Mouse (Mus musculus): ENCODE measurements around the gene Thumpd3. TPM values are rescaled to one million over a fixed set of nuclear protein-coding genes. Genes with fewer than 3 reads are reported as not detected.
A peak's percentile ranks its signal among the peaks of the same experiment; 100 is the strongest.

The Thumpd3 gene
- 10 to 100 TPM; 13.5 to 21.3 (median 16.4) TPM for total RNA-seq (2022)

- DNase-seq (ENCODE audit: low spot score in 2 of 2): peak; percentile 90 to 92
These were observed at the start of gene Thumpd3 for GRCm38 (mm10) chr6:113046041-113046975. TSS of gene Thumpd3 (plus strand) at chr6:113046225.

- no peak for DNase-seq (ENCODE audit: low spot score in 2 of 2)
These were observed 46.8 kb upstream of the Thumpd3 start for GRCm38 (mm10) chr6:112999199-112999598.

GRCm38 (mm10) chr6:113000666-113001287 lies 45.2 kb upstream of the Thumpd3 start:
- DNase-seq (ENCODE audit: low spot score in 2 of 2): peak; percentile 69 to 71

- DNase-seq (ENCODE audit: low spot score in 2 of 2): no peak
These were observed 44.3 kb upstream of the Thumpd3 start for GRCm38 (mm10) chr6:113001719-113002118.

GRCm38 (mm10) chr6:113003313-113004111 lies 42.5 kb upstream of the Thumpd3 start:
- DNase-seq (ENCODE audit: low spot score in 2 of 2): no peak

GRCm38 (mm10) chr6:113006833-113007232 lies 39.2 kb upstream of the Thumpd3 start:
- no peak for DNase-seq (ENCODE audit: low spot score in 2 of 2)

- no peak for DNase-seq (ENCODE audit: low spot score in 2 of 2)
These were observed 34.1 kb upstream of the Thumpd3 start for GRCm38 (mm10) chr6:113011886-113012285.

GRCm38 (mm10) chr6:113012495-113012941 lies 33.5 kb upstream of the Thumpd3 start:
- peak; percentile 60 to 66 for DNase-seq (ENCODE audit: low spot score in 2 of 2)

GRCm38 (mm10) chr6:113013550-113013949 lies 32.5 kb upstream of the Thumpd3 start:
- DNase-seq (ENCODE audit: low spot score in 2 of 2): no peak

- DNase-seq (ENCODE audit: low spot score in 2 of 2): no peak
These were observed 28.5 kb upstream of the Thumpd3 start for GRCm38 (mm10) chr6:113017500-113018047.

GRCm38 (mm10) chr6:113018139-113018538 lies 27.9 kb upstream of the Thumpd3 start:
- DNase-seq (ENCODE audit: low spot score in 2 of 2): no peak

- no peak for DNase-seq (ENCODE audit: low spot score in 2 of 2)
These were observed 21.2 kb upstream of the Thumpd3 start for GRCm38 (mm10) chr6:113024866-113025265.

- DNase-seq (ENCODE audit: low spot score in 2 of 2): no peak
These were observed 20.3 kb upstream of the Thumpd3 start for GRCm38 (mm10) chr6:113025774-113026173.

GRCm38 (mm10) chr6:113027446-113027845 lies 18.6 kb upstream of the Thumpd3 start:
- no peak for DNase-seq (ENCODE audit: low spot score in 2 of 2)

- no peak for DNase-seq (ENCODE audit: low spot score in 2 of 2)
These were observed 17.0 kb upstream of the Thumpd3 start for GRCm38 (mm10) chr6:113029006-113029405.

- no peak for DNase-seq (ENCODE audit: low spot score in 2 of 2)
These were observed 15.5 kb upstream of the Thumpd3 start for GRCm38 (mm10) chr6:113030553-113030952.

- DNase-seq (ENCODE audit: low spot score in 2 of 2): no peak
These were observed 14.9 kb upstream of the Thumpd3 start for GRCm38 (mm10) chr6:113030970-113031660.

- no peak for DNase-seq (ENCODE audit: low spot score in 2 of 2)
These were observed 13.9 kb upstream of the Thumpd3 start for GRCm38 (mm10) chr6:113032121-113032520.

- no peak for DNase-seq (ENCODE audit: low spot score in 2 of 2)
These were observed 12.8 kb upstream of the Thumpd3 start for GRCm38 (mm10) chr6:113033185-113033584.

- DNase-seq (ENCODE audit: low spot score in 2 of 2): no peak
These were observed 11.6 kb upstream of the Thumpd3 start for GRCm38 (mm10) chr6:113034466-113034865.

All from gastrocnemius, adult 8-10 months (tissue).